Mouse (Mus musculus): ENCODE data around the gene Pkn1.

Gene Pkn1

DNA sequence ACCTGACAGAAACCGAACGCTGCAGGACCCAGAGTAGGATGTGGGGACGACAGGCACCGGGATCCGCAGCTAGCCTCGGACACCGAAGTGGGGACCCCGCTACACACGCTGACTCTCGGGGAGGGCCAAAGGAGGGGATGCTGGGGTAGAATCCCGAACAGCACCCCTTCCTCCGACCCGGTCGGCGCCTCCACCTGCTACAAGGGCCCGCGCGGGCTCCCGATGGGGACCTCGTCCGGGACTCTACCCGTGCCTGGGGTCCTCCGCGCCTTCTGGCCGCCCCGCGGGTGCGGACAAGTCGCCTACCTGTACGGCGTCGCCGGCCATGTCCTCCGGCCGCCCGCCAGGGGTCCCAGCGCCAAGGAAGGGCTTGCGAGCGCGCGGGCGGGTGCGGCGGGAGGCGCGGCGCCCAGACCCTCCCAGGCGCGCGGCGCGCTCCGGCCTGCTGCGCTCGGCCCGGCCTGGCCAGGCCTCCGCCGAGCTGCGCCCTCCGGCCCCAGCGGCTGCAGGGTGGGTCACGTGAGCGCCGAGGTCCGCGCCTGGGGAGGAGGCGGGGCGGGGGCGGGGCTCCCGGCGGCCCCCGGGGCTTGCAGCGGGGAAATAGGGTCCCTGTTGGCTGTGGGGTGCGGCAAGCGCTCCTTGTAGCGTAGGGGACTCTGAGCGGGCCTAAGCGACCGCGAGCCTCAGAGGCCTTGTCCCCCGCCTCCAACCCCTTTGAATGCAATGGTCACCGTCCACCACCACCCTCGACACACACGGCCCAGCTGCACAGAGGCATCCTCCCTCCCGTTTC, at the start of gene Pkn1:
Gene Pkn1 (minus strand): TSS at position 519 of the 793 bp plus-strand sequence.
- DNase-seq: peak; percentile 67

DNA sequence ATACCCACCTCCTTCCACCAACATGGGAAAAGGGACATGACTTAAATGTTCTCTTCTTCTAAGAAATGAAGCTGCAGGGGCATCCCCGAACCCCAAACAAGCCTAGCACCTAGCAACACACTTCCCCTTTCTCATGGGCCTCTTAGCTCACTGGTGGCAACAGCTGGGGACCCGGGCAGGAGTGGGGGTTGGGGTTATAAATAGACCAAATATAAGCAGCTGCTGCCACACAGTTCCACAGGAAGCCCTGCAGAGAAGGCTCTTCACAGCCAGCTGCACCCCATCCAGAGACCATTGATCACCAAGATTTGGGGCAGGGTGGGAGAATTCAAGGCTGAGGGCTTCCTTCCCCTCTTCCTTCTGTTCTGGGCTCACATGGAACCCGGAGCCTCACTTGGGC, 49.7 kb upstream of the Pkn1 start:
- no peak for DNase-seq

DNA sequence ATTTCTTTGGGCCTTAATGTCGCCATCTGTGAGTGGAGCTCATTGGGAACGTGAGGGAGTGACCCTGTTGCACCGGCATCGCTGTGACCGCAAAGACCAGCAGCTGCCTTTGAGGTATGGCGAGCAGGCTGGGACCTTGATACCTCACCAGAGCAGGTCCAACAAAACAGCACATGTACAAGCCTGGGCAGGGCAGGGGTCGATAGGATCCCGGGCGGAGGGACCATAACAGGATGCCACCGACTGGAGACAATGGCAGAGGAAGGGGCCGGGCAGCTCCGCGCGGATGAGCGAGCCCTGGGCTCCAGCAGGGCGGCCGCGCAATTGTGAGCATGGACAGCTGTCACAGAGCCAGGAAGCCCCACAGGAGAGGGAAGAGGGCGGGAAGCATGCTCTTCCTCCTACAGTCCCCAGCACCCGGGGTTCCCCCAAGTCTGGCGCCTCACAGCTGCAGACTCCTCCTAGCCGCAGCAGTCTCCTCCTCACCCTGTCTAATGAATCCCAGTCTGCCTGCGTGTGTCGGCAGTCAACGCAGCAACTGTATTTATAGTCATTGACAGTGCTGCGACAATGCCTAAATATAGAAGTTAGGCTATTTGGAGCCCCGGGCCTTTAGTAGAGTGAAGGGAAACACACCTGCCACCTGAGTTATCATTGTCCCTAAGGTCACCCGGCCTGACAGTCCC, 48.8 kb upstream of the Pkn1 start:
- DNase-seq: no peak

DNA sequence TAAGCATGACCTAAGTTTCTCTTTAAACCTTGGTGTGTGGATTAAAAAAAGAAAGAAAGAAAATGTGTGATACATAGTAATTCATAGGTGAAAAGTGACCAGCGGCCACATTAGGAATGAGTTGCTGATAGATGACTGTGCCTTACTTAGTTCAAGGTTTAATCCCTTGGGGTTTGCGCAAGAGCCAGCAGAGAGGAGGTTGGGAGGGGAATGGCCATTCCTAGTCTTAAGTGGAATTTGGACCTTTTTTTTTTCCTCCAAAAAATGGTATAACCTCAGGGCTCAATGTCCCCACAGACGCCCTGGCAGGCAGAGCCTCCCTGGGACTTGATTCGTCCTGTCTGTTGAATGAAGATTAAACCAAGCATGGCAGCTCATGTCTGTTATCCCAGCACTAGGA, 45.1 kb upstream of the Pkn1 start:
- DNase-seq: no peak

DNA sequence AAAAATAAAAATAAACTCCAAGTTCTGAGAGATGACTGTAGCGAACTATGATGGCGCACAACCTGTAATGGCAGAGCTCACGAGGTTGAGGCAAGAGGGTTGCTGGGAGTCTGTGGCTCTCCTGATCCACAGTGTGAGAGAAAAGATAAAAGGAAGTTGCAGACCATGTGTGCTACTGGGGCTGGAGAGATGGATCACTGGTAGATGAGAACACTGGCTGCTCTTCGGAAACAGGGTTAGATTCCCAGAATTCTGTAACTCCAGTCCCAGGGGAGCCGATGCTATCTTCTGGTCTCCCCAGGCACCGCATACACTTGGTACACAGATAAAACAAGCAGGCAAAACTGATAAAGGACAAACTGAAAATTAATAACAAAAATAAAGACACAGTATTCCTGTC, 44.0 kb upstream of the Pkn1 start:
- DNase-seq: no peak

DNA sequence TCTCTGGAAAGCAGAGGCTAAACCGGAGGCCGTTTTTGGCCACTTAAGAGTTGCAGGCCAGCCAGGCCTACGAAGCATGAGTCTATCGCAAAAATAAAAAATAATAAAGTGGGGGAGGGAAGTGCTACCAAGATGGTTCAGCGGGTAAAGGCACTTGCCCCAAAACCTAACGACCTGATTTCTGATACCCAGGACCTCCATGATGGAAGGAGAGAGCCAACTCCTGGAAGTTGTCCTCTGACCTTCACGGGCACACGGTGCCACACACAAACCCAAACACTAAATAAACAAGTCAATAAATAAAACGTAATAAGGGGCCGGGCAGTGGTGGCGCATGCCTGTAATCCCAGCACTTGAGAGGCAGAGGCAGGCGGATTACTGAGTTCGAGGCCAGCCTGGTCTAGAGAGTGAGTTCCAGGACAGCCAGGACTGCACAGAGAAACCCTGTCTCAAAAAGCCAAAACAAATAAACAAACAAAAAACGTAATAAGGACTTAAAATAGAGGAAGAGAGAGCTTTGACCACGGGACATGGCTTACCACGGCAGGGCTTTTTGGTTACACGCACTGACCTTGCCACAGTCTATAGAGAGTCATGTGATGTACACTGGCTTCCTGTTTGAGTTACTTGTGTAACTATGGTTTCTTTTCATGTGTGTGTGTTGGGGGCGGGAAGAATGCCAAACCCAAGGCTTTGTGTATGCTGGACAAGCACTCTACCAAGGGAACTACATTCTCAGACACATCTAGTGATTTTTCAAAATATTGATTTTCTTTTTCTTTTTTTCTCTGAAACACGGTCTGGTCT, 43.1 kb upstream of the Pkn1 start:
- no peak for DNase-seq

DNA sequence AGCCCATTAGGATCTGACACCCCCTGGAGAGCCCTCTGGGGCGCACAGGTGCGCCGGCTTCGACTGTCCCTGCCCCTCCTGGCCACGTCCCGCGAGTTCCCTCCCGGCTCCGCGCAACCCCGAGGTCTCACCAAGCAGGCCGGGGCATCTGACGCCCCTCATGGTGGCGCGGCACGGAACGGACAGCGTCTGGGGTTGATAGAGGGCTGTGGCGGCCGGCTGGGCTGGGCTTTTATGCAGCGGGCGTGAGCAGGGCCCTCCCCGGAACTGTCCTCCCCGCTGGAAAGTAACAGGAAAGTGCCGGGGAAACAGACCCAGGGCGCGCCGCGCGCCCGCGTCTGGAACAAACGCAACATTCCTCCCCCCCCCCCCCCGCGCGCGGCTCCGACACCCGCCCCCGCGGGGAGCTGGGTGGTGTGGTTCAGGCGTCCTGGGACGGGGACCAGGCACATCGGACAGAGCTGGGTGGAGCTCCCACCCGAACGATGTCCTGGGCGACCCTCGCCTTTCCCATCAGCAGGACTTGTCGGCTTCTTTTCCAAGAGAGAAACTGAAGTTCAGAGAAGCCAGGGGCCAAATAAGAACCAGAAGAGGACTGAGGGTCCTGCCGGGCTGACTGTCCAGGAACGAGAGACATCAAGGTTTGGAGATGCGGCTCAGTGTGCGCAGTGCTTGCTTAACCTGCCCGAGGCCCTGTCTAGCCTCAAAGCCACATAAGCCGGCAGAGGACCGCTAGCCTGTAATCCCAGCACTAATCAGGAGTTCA, 42.2 kb upstream of the Pkn1 start, which contains the start of gene Adgre5:
Gene Adgre5 (minus strand): TSS at position 351 of the 766 bp plus-strand sequence.
- DNase-seq: no peak

DNA sequence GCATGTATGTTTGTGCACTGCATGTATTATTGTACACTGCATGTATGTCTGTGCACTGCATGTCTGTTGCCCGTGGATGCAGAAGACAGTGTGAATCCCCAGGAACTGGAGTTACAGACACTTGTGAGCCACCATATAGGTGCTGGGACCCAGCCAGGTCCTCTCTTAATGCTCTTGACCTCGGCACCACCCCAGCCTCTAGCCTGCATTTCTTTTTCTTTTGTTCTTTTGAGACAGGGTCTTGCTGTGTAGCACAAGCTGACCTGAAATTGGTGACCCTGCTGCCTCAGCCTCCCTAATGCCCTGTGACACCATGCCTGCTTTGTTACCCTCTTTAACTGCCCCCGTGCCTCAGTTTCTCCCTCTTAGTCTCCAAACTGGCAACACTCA, 41.6 kb upstream of the Pkn1 start:
- no peak for DNase-seq

DNA sequence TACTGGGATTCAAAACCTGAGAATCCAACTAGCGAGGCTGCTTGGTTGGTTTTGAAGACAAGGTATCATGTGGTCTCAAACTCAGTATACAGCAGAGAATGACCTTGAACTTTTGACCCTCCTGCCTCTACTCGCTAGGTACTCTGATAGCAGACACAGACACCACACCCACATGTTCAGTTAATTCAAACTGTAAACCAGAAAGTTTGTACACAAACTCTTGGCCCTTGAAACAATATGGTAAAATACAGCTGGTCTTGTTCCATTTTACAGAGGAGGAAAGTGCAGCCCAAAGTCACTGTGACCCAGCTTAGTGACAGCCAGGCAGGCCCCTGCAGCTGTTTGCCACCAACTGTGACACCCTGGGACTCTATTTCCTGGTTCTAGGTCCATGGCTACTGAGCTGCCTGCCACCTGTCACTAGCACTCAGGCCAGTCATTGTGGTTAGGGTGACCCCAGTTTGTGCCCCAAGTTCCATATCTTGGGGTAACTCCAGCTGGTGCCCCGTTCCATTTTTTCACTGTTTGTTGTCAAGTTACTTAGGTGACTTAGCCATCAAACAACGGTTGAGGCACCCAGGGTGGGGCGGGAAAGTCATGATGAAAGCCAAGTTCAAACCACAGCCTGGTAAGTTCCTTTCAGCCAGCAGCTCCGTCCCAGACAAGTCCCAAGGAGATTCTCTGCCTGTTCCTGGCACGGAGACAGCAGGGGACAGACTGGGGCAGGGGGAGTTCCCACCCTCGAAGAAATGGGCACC, 40.9 kb upstream of the Pkn1 start:
- no peak for DNase-seq

DNA sequence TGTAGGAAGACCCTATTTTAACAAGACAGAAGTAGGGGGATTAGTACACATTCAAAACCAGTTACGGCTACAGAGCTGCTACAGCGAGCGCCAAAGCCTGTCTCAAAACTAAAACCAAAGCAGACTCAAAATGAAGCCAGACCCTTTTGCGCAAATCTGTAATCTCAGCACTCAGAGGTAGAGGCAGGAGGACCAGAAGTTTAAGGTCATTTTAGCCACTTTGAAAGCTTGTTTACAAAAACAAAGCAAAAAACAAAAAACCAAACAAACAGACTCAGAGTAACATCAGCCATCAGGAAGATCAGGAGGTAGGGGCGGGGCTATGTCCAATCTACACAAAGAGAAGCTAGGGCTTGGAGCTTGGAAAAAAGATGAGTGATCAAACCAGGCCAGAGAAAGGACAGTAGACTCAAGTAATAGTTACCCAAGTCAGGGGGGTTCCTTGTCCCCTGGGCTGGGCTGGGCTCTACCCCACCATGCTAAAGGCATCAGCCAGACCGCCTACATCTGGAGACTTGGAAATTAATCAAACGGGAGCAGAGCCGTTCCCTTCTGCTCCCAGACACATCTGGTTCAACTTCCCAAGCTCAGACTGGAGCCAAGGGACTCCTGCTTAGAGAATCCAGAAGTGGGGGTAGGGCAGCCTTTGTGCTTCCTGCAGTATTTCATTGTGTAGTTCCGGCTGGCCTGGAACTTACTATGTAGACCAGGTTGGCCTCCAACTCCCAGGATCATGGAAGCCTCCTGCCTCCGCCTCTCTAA, 40.2 kb upstream of the Pkn1 start:
- no peak for DNase-seq

DNA sequence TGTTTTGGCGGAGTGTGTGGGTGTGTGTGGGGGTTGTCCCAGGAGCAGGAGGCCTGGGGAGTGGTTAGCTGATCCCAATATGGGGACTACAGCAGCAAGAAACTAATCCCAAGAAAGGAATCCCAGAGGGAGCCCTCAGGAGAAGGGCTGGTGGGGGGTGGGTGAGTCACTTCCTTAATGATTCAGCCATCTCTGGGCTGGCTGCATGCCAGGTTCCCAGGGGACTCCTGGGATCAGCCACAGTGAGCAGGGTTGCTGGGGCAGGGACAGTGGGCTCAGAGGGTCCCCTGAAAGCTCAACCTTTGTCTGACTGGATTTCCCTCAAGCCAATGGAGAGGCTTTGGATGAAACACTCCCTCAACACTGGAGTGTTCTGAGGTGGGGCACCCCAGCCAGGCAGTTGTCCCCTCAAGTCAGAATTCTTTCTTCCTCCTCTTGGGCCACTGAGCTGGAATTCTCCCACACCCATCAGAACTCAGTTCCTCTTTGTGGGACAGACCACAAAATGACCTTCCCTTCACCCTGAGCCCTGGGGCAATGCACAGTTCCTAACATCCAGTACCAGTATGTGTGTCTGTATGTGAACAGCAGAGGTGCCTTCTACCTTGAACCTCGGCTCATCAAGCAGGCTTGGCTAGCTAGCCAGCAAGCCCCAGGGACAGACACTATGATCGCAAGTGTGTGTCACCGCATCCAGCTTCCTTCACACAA, 39.0 kb upstream of the Pkn1 start:
- DNase-seq: no peak

DNA sequence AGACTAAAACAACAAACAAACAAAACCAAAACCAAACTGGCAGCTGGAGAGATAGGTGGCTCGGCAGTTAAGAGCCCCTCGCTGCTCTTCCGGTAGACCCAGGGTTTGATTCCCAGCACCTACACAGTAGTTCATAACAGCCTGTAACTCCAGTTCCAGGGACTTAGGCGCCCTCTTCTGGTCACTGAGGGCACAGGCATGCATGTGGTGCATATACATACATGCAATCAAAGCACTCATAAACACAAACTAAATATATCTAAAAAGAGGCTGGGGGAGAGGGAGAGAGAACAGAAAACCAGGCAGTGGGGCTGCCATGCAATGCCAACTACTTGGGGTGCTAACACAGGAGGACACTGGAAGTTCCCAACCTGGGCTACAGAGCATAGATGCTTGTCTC, 38.4 kb upstream of the Pkn1 start:
- DNase-seq: no peak

DNA sequence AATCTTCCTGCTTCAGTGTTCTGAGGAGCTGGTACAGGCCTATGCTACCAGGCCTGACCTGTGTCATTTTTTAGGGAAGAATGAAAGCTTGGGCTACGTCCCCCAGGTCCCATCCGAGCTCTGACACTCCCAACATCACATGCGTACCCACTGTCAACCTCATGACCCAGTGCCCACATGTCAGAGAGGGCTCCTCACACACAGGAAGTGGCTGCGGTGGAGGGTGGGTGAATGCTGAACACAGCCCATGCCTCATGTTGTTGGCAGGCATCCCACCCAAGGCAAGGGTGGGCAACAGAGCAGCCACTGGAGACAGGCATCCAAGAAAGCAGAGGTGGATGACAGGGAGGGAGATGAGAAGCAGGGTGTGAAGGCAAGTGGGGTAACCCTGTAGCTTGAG, 37.7 kb upstream of the Pkn1 start:
- no peak for DNase-seq

DNA sequence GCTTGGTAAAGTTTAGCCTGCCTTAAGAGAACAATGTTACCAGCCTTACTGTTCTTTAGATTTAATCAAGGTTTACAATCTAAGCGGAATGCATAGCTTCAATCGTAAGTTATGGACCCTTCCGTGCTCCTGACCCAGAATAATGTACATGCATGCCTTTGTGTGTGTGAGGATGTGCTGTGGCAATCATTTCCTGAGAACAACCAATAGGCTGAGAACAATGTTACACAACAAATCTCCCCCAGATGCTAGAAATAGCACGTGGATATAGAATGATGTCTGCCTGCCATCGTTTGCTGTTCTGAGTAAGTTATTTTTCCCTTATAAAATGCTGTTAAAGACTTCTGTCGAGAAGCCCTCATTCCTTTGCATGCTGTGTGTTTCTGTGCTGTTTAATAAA, 33.9 kb upstream of the Pkn1 start:
- no peak for DNase-seq

DNA sequence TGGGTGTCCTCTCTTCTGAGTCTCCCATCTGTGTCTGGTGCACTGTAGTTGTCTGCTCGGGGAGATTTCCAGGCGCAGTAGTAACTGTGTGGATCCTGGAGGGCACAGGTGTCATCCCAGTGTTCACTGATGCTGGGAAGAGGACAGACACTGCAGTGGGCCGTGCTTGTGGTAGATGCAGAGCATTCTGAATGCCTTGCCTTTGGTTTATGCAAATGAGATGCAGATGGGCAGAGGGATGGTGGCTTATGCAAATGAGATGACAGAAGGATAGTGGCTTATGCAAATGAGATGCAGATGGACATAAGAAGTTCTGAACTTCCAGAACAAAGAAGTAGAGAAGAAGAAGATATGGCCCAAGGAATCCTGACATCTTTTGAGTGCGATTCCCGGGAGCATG, 32.9 kb upstream of the Pkn1 start:
- DNase-seq: no peak

DNA sequence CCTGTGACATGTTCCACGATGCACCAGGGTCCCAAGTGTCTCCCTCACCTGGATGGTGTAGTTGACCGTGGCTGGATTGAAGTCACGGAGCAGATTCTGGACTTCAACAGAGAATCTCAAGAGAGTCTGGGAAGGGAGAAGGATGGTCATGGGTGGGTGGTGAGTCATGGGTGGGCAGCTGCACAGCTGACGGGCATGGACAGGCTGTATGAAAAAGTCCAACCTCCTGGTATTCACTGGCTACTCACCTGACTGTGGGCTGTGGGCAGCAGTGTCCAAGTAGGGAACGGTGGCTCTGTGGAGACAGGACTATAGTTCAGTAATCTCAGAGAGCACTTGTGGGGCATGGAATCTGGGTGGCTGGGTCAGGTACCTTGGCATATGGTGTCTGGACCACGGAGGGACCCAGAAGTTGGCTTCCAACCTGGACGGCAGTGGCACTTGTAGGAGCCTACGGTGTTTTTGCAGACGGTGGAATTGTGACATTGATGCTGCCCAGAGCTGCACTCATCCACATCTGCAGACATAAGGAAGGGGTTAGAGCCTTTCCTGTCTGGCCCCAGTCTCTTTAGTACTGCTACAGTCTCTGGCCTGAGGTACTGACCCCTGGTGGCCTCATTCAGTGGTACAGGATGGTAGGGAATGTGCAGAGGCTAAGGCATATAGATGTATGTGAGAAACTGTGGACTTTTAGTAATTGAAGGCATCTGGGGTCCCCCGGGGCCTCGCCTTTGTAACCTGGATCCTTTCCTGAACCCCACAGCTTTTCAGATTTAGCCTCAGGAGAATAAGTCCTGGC, 30.2 kb upstream of the Pkn1 start:
- DNase-seq: no peak

DNA sequence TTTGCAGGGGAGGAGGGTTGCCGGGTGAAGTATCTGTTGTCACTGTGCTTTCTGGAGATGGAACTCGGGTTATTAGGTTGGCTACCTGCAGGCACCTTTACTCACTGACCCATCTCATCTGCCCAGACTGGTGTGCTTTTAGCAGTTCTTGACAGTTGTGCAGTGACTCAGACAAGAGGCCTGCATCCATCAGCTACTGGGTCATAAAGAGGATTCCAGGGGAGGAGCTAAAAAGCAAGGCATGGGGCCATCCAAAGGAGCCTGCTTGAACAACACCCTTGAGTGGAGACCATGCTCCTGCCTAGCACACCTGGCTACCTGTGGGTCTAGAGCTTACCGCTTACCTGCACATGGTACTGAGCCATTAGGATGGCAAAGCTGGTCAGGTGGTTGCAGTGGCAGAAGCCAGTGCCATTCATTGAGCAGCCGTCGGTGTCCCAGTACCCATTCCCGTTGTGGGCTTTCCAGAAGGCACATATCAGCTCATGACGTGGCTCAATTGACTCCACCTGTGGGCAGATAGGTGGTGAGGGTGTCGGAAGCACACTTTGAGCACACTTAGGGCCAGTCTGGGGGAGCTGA, 26.6 kb upstream of the Pkn1 start:
- DNase-seq: no peak

DNA sequence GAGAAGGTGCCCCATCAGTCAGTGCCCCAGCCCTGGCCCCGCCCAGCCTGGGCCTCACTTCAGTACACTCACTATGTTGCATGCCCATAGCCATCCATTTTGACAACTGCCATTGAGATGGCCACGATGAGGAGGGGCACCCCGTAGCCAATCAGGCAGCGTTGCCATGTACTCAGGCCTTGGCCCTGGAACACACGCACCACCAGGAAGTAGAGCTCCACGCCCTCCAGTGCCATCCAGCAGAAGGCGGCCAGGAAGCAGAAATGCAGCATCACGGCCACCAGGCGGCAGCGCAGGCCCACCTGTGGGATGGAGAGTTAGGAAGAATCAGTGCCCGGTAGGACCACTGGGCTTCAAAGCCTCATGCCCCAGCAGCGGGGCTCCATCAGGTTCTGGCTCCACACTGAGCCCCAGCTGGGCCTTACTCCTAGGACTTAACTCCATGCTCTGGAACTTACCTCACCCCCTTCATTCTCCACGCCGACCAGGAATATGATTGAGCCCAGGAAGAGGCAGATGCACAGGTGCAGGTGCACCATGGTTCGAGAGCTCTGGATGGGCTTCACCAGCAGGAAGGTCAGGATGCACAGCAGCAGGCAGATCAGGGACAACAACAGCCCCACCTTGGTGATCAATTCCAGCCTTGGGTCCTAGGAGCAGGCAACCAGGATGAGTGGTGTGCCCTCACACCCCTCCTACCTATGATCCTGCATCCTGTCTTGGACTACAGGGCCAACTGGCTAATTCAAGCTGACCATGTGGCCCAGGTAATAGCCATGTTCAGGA, 25.9 kb upstream of the Pkn1 start:
- DNase-seq: peak; percentile 67

Data from cerebellum, adult 11 months (tissue).